Mouse (Mus musculus) thymus, postnatal 36 days (tissue): ENCODE measurements around the gene Nobox.

Source experiments
- DNase-seq, 2 experiments: peaks; one replicate each; pipeline ENCODE4 v3.0.0; 2022; ENCODE audit warnings: mixed read lengths in 2 of 2

Nobox gene

DNA sequence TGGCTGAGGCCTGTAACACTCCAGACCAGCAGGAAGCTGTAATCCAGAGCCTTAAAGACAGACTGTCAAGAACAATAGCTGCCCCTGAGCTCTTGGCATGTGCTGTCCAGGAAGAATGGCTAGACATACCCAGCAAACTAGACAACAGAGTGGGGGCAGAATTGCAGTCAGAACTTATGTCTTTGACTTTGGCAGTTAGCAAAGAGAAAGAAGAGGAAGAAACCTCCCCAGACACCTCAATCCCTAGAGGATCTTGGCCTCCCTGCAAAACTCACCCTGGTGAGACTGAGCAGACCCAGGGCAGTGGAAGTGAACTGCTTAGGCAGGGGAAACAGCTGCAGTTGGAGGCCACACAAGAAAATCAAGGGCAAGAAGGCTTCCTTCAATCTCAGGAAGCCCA, 36.8 kb downstream of the Nobox start:
- DNase-seq: no peak

DNA sequence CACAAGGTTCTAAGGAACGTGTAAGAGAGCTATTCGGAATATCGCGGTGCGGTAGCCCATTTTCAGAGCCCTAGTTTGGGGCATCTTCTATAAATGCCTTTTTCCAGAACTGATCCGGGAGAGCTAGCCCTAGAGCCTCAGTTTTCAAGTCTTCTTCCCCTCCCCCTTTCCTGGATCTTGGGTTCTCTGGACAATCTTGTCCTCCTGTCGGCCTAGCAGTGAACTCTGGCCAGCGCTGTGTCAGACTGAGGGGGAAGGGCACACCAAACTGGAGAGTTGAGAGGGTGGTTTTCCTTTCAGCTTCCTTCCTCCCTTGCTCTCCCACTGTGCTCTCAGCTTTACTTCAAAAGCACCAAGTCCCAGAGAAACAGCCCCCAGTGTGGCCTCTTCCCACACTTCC, 43.0 kb downstream of the Nobox start:
- DNase-seq: peak; percentile 14 to 20

DNA sequence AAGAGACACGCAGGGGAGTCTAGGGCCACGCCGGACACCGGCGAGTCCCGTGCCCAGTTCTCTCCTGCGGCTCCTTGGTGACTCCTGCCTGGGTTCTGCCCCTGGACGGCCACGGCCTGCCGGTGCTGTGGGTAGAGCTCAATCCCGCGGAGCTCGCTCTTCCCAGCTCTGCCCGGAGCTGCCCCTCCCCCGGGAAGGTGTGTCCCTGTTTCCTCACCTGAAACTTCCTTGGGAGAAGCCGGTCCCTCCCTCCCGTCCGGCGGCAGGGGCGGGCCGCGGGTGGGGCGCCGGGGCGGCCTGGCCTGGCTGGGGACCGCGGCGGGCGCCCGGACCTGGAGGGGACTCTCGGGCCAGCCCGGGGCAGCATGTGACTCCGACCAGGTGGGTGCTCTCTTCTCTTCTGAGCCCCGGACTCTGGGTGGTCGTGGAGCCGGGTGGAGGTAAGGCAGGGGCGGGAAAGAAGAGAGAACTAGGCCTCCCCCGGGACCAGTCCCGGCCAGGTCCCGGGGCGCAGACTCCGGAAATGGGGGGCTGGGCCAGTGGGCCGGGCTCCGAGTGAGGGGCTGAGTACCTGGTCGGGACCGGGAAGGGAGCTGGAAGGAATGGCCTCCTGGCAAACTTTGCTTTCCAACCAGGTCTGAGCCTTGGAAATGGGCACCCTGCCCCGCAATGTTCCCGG, 43.9 kb downstream of the Nobox start, which contains the start of gene Arhgef5:
Arhgef5 (plus strand) TSS at position 220 of the 679 bp plus-strand sequence.
- peak; percentile 48 to 57 for DNase-seq

DNA sequence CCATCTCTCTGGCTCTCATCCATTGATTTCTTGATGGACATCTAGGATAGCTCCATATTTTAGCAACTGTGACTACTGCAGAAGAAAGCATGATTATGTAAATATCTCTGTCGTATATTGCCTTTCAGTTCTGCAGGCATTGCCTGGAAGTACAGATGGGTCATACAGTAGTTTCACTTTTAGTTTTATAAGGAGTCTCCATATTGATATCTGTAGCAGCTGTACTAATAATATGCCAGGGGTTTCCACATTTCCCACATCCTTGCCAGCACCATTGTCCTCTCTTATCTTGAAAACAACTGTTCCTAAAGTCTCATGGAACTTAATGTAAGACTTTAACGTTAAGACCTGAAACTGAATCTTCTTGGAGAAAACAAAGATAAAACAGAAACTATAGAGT, 48.6 kb downstream of the Nobox start:
- no peak for DNase-seq

DNA sequence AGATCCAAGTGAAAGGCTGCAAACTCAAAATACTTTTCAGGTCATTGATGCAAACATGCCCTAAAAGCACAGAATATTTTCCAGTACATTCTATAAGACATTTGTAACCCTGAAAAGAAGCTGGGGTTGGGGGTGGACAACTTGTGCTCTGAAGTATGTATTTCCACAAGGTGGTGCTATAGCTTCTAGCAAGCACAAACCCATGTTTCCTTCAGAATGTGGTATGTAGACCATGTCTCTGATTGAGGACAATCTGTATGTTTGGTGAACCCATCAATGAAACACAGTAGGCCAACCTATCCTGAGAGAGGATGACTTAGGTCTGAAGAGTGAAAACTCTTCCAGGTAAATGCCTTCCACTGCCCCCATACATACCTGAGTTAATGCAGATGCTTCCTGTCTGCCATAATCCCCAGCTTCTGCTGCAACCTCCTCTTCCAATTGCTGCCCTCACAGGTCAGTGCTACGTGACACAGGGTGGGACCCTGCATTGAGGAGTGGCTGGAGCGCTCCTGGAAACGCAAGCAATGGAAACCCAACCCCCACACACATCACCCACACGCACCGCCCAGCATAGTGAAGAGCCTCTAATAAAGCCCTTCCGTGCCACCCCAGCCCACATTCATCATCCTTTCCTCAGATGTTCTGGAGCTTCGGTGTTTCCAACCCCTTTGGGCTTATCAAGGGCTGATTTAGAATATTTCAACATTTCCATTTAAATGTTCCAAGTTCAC, 55.0 kb downstream of the Nobox start:
- DNase-seq: no peak
